Mouse (Mus musculus) bone marrow, adult 2 months (tissue): ENCODE data around the gene Oas3.

Experiments used
- CTCF ChIP-seq: fragments of 200-500 bp; IDR thresholded peaks from 2 replicates; pipeline ENCODE4 v1.5.1; 2011; ENCODE audit warnings: low read length, control low read depth; ENCODE audit not compliant: control insufficient read depth, insufficient read depth
- POLR2A ChIP-seq: fragments of 200-500 bp; IDR thresholded peaks from 2 replicates; pipeline ENCODE4 v1.6.1; 2011; ENCODE audit warnings: low read depth, mild to moderate bottlenecking, control low read depth, low read length, borderline replicate concordance; ENCODE audit not compliant: control insufficient read depth

DNA sequence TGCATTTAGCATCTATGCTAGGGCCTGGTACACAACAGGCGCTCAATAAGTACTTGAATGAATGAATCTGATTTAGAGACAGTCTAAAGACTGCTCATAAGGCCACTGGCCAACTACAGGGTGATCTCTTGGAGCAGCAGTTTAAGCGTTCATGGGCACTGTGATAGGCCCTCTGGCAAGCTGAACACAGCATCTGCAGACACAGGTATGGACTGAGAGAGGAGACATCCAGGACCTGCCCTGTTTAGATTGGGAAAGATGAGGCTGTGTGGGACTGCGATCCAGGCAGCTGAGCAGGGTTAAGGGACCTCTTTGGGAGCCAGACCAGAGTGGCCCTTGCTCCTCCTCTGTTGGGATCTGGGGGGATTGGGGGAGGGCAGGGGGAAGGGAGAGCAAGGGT lies 65.6 kb downstream of the Oas3 start, which contains the start of gene Dtx1:
- no peak for TF ChIP-seq CTCF
- TF ChIP-seq POLR2A: no peak
